Mouse (Mus musculus) erythroblast, embryonic 14.5 days (primary cell): ENCODE measurements around the gene Cnr2.

Experiments used
- GATA1 ChIP-seq: IDR thresholded peaks from 2 replicates; pipeline ENCODE4 v1.6.1; 2012; ENCODE audit warnings: low read length, inconsistent platforms, mixed read lengths
- TAL1 ChIP-seq: IDR thresholded peaks from 3 replicates; pipeline ENCODE4 v1.6.1; 2012; ENCODE audit warnings: low read length, inconsistent platforms, mixed read lengths

GRCm38 (mm10) chr4:135962198-135962597, 67.0 kb downstream of the Cnr2 start:
- TF ChIP-seq GATA1, result no peak
- TF ChIP-seq TAL1, result no peak
